Mouse (Mus musculus) cerebellum, adult (tissue): ENCODE measurements around the gene Gm12184.
"Not testable (repeated sequence)": the region's sequence is repeated elsewhere in the genome, so short reads cannot be mapped to it uniquely, and the experiment has no call there.

Experiments
- ATAC-seq: cut with Nextera tagmentation; 2 replicates; pipeline ENCODE4 v1.9.2; 2017; ENCODE audit warnings: mild to moderate bottlenecking, moderate library complexity, mixed read lengths; ENCODE audit not compliant: insufficient number of reproducible peaks, low FRiP score, low TSS enrichment

Gm12184 gene

GRCm38 (mm10) chr11:48803988-48804387, 22.5 kb downstream of the Gm12184 start:
- ATAC-seq = no peak

- ATAC-seq = no peak
These were observed 24.4 kb downstream of the Gm12184 start for GRCm38 (mm10) chr11:48801831-48802772.

DNA sequence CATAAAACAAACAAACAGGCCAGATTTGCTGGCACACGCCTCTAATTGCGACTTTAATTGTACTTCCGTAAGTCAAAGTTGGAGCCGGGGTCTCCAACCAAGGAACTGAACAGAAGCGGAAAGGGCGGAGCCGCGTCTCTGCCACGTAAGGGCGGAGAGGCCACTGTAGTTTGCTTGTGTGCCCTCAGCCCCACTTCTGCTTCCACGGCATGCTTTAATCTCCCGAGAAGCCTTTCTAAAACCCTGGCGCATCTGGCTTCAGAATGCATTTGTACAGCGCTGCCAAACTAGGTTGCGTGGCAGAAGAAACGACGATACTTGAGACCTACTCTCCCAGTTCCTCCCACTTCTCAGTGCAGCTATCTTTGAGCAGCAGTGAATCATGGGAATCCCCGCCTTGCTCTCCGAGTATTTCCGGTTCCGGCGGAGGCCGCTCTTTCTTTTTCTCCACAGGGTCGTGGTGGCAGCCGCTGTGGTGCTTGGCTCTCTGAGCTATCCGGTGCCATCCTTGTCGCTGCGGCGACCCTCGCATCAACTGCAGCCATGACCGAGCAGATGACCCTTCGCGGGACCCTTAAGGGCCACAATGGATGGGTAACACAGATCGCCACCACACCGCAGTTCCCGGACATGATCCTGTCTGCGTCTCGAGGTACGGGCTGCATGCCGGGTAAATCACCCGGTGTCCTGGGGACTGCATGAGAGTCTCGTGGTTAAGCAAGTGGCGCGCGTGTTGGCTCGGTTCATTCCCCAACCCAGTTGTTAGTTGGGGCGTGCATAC, 26.3 kb downstream of the Gm12184 start, which contains the start of gene Rack1:
Gene Rack1 (plus strand): TSS at position 412 of the 781 bp plus-strand sequence.
- peak; percentile 93 for ATAC-seq

GRCm38 (mm10) chr11:48798984-48799920, 27.2 kb downstream of the Gm12184 start:
- ATAC-seq = no peak

- no peak for ATAC-seq
These were observed 28.1 kb downstream of the Gm12184 start for GRCm38 (mm10) chr11:48798308-48798707.

DNA sequence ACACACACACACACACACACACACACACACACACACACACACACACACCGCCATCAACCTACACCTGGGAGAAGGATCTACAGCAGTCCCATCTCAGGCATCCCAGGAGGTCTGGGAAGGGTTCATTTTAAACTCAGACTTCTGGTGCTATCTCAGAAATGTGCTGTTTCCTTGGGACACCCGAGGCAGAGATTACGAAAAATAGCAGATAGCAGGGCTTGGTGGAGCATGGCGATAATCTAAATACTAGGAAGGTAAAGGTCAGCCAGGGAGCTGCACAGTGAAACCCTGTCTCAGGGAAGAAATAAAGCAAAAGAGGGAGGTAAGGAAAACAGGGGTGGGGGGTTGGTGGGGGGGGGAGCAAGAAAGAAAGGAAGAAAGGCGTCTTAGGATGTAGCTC, 29.2 kb downstream of the Gm12184 start:
- no peak for ATAC-seq

GRCm38 (mm10) chr11:48796290-48796689, 30.2 kb downstream of the Gm12184 start:
- no peak for ATAC-seq

DNA sequence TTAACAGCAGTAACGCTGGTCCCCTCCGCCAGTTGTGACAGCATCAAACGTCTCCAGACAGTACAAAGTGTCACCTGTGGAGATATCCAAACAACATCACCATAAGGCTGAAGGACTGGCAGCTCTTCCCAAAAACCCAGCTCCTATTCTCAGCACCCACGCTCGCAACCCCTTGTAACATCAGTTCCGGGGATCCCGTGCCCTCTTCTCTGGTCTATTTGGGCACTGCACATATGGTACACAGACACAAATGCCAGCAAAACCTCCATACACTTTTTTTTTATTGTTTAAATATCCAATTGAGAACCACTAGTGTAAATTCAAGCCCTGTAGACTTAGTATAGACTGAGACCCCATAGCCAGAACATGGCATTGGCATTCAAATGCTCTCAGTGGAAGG, 31.2 kb downstream of the Gm12184 start:
- no peak for ATAC-seq

- ATAC-seq = no peak
These were observed 33.3 kb downstream of the Gm12184 start for GRCm38 (mm10) chr11:48793184-48793583.

DNA sequence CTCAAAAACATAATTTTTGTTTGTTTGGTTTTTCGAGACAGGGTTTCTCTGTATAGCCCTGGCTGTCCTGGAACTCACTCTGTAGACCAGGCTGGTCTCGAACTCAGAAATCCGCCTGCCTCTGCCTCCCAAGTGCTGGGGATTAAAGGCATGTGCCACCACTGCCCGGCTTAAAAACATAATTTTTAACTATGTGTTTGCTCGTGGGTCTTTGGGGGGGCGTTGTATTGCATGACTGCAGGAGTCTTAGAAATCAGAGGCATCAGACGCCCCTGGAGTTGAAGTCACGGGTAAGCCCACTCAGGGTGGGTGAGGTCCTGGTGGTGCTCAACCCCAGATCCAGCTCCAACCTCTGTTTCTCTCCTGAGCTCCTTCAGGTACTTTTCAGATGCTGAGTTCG, 34.6 kb downstream of the Gm12184 start:
- ATAC-seq = not testable (repeated sequence)

GRCm38 (mm10) chr11:48790946-48791345, 35.5 kb downstream of the Gm12184 start:
- ATAC-seq = no peak

- ATAC-seq = peak; percentile 80; the same call in 1 of the 2 replicates
These were observed 36.3 kb downstream of the Gm12184 start for GRCm38 (mm10) chr11:48789973-48790823.

DNA sequence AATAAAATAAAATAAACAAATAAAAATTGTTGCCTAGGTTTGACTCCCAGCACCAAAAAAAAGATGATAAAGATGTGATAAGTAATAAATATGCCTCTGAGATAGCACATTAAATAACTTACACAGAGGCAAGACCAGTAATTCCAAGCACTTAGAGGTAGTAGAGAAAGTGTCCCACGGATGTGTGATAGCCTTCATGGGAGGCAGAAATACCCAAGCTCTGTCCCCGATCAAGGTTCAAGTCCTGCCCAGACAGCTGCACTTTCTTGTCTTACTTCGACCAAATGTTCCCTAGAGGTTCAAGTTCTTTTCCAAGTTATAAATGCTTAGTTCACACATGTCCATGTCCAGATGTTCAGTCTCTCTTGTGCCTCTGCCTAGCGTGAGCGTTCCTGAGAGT, 37.2 kb downstream of the Gm12184 start:
- ATAC-seq = no peak

DNA sequence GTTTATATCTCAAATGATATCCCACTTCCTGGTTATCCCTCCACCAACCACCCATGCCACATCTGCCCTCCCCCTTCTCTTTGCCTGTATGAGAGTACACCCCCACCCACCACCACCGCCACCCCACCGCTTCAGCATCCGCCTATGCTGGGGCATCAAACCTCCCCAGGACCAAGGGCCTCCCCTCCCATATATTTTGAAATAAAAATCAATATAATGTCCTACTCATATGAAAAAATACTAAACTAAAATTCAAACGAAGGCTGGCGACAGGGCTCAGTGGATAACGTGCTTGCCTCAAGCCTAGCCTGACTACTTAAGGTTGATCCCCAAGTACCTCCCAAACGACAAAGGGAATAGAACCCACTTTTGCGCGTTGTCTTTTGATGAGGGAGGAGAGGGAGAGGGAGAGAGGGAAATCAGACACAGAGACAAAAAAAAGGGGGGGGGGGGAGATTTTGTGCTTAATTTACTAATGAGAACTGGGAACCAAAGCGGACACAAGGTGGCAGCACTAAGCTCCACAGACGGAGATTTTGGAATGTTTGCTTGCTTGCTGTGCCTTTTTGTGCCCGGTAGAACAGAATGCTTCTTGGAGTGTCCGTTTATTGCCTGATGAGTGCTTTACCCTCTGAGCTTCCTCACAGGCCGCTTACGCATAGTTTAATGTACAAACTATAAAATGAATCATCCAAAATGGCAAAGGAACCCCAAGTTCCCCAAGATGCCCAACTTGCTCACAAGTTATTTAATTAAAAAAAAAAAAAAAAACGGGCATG, 38.0 kb downstream of the Gm12184 start:
- peak; percentile 75 for ATAC-seq

DNA sequence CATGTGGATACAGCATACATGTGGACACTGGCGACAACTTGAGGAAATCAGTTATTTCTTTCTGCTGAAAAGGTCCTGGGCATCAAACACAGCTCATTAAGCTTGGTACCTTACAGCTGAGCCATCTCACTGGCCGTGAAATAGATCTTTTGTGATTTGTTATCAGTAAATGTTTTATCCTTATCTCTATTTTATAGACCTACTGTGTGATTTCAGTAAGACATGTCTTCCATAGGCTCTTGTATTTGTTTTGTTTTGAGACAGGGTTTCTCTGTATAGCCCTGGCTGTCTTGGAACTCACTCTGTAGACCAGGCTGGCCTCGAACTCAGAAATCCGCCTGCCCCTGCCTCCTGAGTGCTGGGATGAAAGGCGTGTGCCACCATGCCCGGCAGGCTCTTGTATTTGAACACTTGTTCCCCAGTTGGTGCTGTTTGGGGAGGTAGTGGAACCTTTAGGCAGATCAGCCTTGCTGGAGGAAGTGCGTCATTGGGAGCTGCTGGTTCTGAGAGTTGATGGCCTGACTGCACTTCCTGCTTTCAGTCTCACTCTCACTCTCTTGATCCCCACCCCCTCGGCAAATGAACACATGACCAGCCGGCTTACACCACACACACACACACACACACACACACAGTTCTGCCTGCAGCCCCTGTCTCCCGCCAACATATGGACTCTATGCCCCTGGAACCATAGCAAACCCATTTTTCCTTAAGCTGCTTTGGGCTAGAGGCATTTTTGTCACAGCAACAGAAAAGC, 38.8 kb downstream of the Gm12184 start:
- ATAC-seq = no peak

GRCm38 (mm10) chr11:48782243-48782642, 44.2 kb downstream of the Gm12184 start:
- ATAC-seq = no peak

- ATAC-seq = no peak
These were observed 47.0 kb downstream of the Gm12184 start for GRCm38 (mm10) chr11:48779450-48779849.

DNA sequence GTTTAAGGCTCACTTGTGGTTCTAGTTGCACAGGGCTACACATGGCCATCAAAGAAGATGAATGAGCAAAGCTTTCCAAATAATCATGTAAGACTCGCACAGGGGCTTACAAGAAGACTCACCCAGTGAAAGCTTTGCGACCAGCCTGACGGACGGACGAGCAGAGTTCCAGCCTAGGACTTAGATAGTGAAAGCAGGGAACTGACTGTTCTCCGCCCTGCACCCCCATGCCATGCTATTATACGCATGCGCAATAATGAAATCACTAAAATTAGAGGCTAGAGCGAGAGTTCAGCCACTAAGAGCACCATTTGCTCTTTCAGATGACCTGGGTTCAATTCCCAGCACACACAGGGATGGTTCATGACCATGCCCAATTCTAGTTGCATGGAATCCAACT, 49.2 kb downstream of the Gm12184 start:
- no peak for ATAC-seq
